Mouse (Mus musculus): ENCODE results near the gene Gm48552. TPM values are rescaled to one million over a fixed set of nuclear protein-coding genes. Genes with fewer than 3 reads are reported as not detected.

Gene Gm48552
- polyA plus RNA-seq, 1 experiment from 2014 or later = 2.5 TPM

- no peak overlapping the region for H3K9ac ChIP-seq
- H3K36me3 ChIP-seq = no peaks in the 10 kb centered on the region
- peaks cover 33% of the 10 kb centered on the region for H3K4me1 ChIP-seq (replicated peaks)
- H3K4me2 ChIP-seq = no peak overlapping the region
- 27% methylated on average over 9 of the region's 9 CpGs for WGBS
- peaks cover 13% of the 10 kb centered on the region for H3K27me3 ChIP-seq
- no peak overlapping the region for H3K27ac ChIP-seq (replicated peaks)
- H3K9me3 ChIP-seq = no peaks in the 10 kb centered on the region
- ATAC-seq (ENCODE audit: low read depth) = no peak
- H3K4me3 ChIP-seq = no peak overlapping the region
Measured at GRCm38 (mm10) chr10:81351678-81352291, 37.0 kb upstream of the Gm48552 start.

GRCm38 (mm10) chr10:81354738-81355477 lies 33.9 kb upstream of the Gm48552 start:
- no peaks in the 10 kb centered on the region for H3K9me3 ChIP-seq
- ATAC-seq (ENCODE audit: low read depth) = no peak
- H3K36me3 ChIP-seq = 0 out of 2 replicates have a peak, but pooled peaks cover under 1% of the 10 kb centered on the region
- H3K4me2 ChIP-seq = no peak overlapping the region
- 80% methylated on average over 9 of the region's 9 CpGs for WGBS
- no peak overlapping the region for H3K27ac ChIP-seq (replicated peaks)
- peaks cover 9% of the 10 kb centered on the region; the same call in 1 of the 2 replicates for H3K27me3 ChIP-seq
- no peak overlapping the region for H3K4me3 ChIP-seq
- H3K9ac ChIP-seq = no peak overlapping the region
- peaks cover 42% of the 10 kb centered on the region for H3K4me1 ChIP-seq (replicated peaks)

- peaks cover 45% of the 10 kb centered on the region for H3K4me1 ChIP-seq (replicated peaks)
- H3K9ac ChIP-seq = no peak overlapping the region
- H3K4me3 ChIP-seq = no peak overlapping the region
- H3K27me3 ChIP-seq = peaks cover 9% of the 10 kb centered on the region; the same call in 1 of the 2 replicates
- H3K9me3 ChIP-seq = no peaks in the 10 kb centered on the region
- H3K4me2 ChIP-seq = no peak overlapping the region
- H3K27ac ChIP-seq (replicated peaks) = no peak overlapping the region
- WGBS = 85% methylated on average over 4 of the region's 4 CpGs
- peaks cover 4% of the 10 kb centered on the region; the same call in 1 of the 2 replicates for H3K36me3 ChIP-seq
- no peak for ATAC-seq (ENCODE audit: low read depth)
Measured at GRCm38 (mm10) chr10:81355533-81355932, 33.3 kb upstream of the Gm48552 start.

GRCm38 (mm10) chr10:81356352-81356990 lies 32.3 kb upstream of the Gm48552 start:
- 0 out of 2 replicates have a peak overlapping the region, but pooled peaks have one; percentile 22 for H3K9ac ChIP-seq
- peak overlapping the region; percentile 96 for H3K4me2 ChIP-seq
- peaks cover 9% of the 10 kb centered on the region; the same call in 1 of the 2 replicates for H3K27me3 ChIP-seq
- ATAC-seq (ENCODE audit: low read depth) = peak; percentile 11; the same call in 1 of the 2 replicates
- peak overlapping the region; percentile 79; the same call in 1 of the 2 replicates for H3K4me3 ChIP-seq
- peaks cover 47% of the 10 kb centered on the region for H3K4me1 ChIP-seq (replicated peaks)
- 0 out of 2 replicates have a peak overlapping the region, but pooled peaks have one; percentile 34 for H3K27ac ChIP-seq (replicated peaks)
- no peaks in the 10 kb centered on the region for H3K9me3 ChIP-seq
- 40% methylated on average over 12 of the region's 12 CpGs for WGBS
- H3K36me3 ChIP-seq = peaks cover 7% of the 10 kb centered on the region; the same call in 1 of the 2 replicates

- Histone ChIP-seq H3K27me3 (peaks cover 9% of the 10 kb centered on the region), H3K4me3 (peak within 1 kb of the TSS; percentile 79), H3K9ac (peak within 1 kb of the TSS; percentile 90), H3K9me3 (no peaks in the 10 kb centered on the region), H3K36me3 (peaks cover 14% of the 10 kb centered on the region), H3K4me1 (replicated peaks) (peaks cover 47% of the 10 kb centered on the region), H3K4me2 (peak within 1 kb of the TSS; percentile 96), H3K27ac (replicated peaks) (peak within 1 kb of the TSS; percentile 54; the same call in 1 of the 2 replicates)
- peak; percentile 92 for ATAC-seq (ENCODE audit: low read depth)
- 2% methylated on average over 78 of the region's 79 CpGs for WGBS
Measured at GRCm38 (mm10) chr10:81356991-81357844, 31.6 kb upstream of the Gm48552 start, which contains the start of gene Mfsd12. TSS of gene Mfsd12 (plus strand) at chr10:81357491.

- Histone ChIP-seq H3K4me3 (peak overlapping the region; percentile 79), H3K9me3 (no peaks in the 10 kb centered on the region), H3K9ac (peak overlapping the region; percentile 90), H3K4me2 (peak overlapping the region; percentile 96), H3K36me3 (peaks cover 14% of the 10 kb centered on the region), H3K27ac (replicated peaks) (no peak overlapping the region), H3K27me3 (peaks cover 18% of the 10 kb centered on the region), H3K4me1 (replicated peaks) (peaks cover 50% of the 10 kb centered on the region)
- ATAC-seq (ENCODE audit: low read depth) = peak; percentile 1; the same call in 1 of the 2 replicates
- WGBS = 41% methylated on average over 4 of the region's 4 CpGs
Measured at GRCm38 (mm10) chr10:81358209-81358608, 30.6 kb upstream of the Gm48552 start.

- peaks cover 14% of the 10 kb centered on the region for H3K36me3 ChIP-seq
- no peak for ATAC-seq (ENCODE audit: low read depth)
- H3K4me3 ChIP-seq = peak overlapping the region; percentile 79; the same call in 1 of the 2 replicates
- H3K27me3 ChIP-seq = peaks cover 25% of the 10 kb centered on the region
- WGBS = 69% methylated on average over 1 of the region's 1 CpGs
- H3K27ac ChIP-seq (replicated peaks) = no peak overlapping the region
- no peaks in the 10 kb centered on the region for H3K9me3 ChIP-seq
- peak overlapping the region; percentile 90 for H3K9ac ChIP-seq
- H3K4me1 ChIP-seq (replicated peaks) = peaks cover 56% of the 10 kb centered on the region
- H3K4me2 ChIP-seq = peak overlapping the region; percentile 96
Measured at GRCm38 (mm10) chr10:81358841-81359240, 30.0 kb upstream of the Gm48552 start.

- Histone ChIP-seq H3K9ac (peak overlapping the region; percentile 28; the same call in 1 of the 2 replicates), H3K27ac (replicated peaks) (no peak overlapping the region), H3K9me3 (no peaks in the 10 kb centered on the region), H3K4me2 (no peak overlapping the region), H3K4me3 (no peak overlapping the region), H3K4me1 (replicated peaks) (peaks cover 75% of the 10 kb centered on the region), H3K27me3 (peaks cover 41% of the 10 kb centered on the region), H3K36me3 (peaks cover 14% of the 10 kb centered on the region)
- no peak for ATAC-seq (ENCODE audit: low read depth)
- 75% methylated on average over 8 of the region's 8 CpGs for WGBS
Measured at GRCm38 (mm10) chr10:81360721-81361120, 28.1 kb upstream of the Gm48552 start.

- WGBS = 81% methylated on average over 12 of the region's 12 CpGs
- Histone ChIP-seq H3K4me2 (no peak overlapping the region), H3K9ac (no peak overlapping the region), H3K4me1 (replicated peaks) (peaks cover 80% of the 10 kb centered on the region), H3K9me3 (no peaks in the 10 kb centered on the region), H3K27ac (replicated peaks) (no peak overlapping the region), H3K27me3 (peaks cover 38% of the 10 kb centered on the region), H3K36me3 (peaks cover 27% of the 10 kb centered on the region), H3K4me3 (no peak overlapping the region)
- ATAC-seq (ENCODE audit: low read depth) = no peak
Measured at GRCm38 (mm10) chr10:81362336-81362949, 26.4 kb upstream of the Gm48552 start.

- H3K4me2 ChIP-seq = peak overlapping the region; percentile 50
- H3K27ac ChIP-seq (replicated peaks) = no peak overlapping the region
- peak overlapping the region; percentile 59 for H3K9ac ChIP-seq
- H3K4me1 ChIP-seq (replicated peaks) = peaks cover 70% of the 10 kb centered on the region
- H3K9me3 ChIP-seq = no peaks in the 10 kb centered on the region
- H3K4me3 ChIP-seq = peak overlapping the region; percentile 23
- H3K27me3 ChIP-seq = peaks cover 35% of the 10 kb centered on the region
- H3K36me3 ChIP-seq = peaks cover 40% of the 10 kb centered on the region
- 11% methylated on average over 51 of the region's 54 CpGs for WGBS
- no peak for ATAC-seq (ENCODE audit: low read depth)
Measured at GRCm38 (mm10) chr10:81363436-81364346, 25.1 kb upstream of the Gm48552 start.

All from neural tube, embryonic 13.5 days (tissue).